Mouse (Mus musculus) layer of hippocampus, postnatal 14 days (tissue): ENCODE measurements around the gene Pxdn. TPM values are rescaled to one million over a fixed set of nuclear protein-coding genes. Genes with fewer than 3 reads are reported as not detected.

Experiments
- DNase-seq, 2 experiments: peaks; one replicate each; pipeline ENCODE4 v3.0.0; 2021 to 2022; ENCODE audit warnings: low spot score in 2 of 2, mixed read lengths in 1 of 2
- total RNA-seq, 2 experiments: library from RNA; stranded (reverse); gene quantifications; 2 replicates each; pipeline ENCODE4 v1.2.3; 2021

Pxdn gene
- total RNA-seq, 2 experiments from 2014 or later: 73.9 to 82.6 TPM

DNA sequence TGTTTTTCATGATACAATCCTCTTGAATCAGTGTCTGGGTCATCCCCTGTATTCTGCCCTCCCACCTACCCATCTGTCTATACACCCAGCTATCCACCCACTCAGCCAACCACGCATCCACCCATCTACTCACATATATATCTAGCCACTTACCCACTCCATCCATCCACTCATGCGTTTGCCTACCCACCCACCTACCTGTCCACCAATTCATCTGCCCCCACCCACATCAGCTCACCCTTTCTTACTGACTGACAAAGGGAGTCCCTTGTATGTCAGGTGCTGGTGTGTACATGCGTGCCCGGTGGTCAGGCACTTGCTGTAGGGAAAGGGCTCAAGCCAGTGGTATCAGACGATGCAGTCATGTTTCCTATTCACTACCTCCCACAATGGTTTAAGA lies 14.1 kb downstream of the Pxdn start:
- DNase-seq: no peak

- no peak for DNase-seq
These were observed 14.7 kb downstream of the Pxdn start for GRCm38 (mm10) chr12:29952102-29952501.

DNA sequence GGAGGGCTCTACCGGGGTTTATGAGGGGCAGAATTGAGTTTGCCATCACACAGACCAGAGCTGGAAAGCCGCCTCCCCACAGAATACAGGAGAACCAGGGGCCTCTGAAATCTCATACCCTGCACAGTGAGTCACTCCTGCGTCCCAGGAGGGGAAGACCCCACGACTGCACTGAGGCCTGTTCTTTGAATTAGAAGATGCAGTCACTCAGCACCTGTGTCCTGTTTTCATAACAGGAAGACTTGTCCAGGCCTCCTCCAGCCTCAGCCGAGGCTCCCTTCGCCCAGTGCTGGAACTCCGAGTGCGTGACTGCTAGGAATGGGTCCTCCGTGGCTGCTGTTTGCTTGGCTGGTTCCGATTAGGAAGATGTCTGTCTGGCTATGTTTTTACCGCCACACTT lies 16.6 kb downstream of the Pxdn start:
- no peak for DNase-seq

DNA sequence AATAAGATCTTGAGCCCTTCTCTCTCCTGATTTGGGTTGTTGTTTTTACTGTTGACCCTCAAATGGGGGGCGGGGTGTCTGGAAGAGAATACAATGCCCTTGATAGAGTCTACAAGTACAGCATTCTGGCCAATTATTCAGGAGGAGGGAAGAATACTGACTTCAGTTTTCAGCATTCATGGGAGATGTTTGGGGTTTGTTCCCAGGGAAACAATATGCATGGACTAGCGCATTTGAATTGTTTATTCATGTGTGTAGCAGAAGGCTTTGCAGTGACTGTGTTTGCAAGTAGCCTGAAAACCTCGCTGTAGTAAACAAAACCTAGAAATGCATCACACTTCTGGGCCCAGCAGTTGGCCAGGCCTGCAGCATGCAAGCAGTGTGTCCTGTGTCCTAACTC lies 17.1 kb downstream of the Pxdn start:
- DNase-seq: no peak

DNA sequence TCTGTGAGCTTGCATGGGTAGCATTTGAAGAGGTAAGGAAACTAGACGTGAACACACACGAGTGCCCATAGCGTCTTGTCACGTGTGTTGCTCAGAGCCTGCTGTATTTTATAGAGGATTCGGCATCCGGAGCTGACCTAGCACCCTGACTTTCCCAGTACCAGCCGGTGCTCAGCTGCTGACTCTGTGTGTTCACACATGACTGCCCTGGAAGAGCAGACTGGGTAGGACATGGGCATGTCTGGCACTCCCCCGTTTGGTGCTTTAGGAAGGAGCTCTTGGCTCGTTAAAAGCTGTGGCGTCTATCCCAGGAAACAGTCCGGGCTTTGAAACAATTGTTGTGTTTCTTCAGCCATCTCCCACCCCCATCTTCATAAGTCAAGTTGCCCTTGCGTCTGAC lies 19.6 kb downstream of the Pxdn start:
- no peak for DNase-seq

GRCm38 (mm10) chr12:29958637-29959036 lies 21.2 kb downstream of the Pxdn start:
- DNase-seq: no peak

DNA sequence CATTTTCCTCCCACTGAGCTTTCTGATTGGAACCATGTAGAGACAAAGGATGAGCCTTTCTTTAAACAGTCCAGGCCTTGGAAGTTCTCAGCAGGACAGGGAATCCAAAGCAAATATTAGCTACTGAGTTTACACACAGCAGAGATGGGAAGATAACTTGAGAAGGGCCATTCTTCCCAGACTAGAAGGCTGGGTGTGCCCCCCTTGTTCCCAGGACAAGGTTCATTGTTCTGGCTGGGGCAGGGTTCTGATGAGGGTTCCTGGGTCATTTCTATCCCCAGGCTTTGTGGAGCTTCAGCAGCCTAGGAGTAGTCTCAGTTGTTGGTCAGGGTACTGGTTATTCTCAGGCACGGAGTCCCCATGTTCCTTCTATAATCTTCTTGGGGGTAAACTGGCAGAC lies 23.6 kb downstream of the Pxdn start:
- no peak for DNase-seq

GRCm38 (mm10) chr12:29965016-29965415 lies 27.6 kb downstream of the Pxdn start:
- DNase-seq: no peak

DNA sequence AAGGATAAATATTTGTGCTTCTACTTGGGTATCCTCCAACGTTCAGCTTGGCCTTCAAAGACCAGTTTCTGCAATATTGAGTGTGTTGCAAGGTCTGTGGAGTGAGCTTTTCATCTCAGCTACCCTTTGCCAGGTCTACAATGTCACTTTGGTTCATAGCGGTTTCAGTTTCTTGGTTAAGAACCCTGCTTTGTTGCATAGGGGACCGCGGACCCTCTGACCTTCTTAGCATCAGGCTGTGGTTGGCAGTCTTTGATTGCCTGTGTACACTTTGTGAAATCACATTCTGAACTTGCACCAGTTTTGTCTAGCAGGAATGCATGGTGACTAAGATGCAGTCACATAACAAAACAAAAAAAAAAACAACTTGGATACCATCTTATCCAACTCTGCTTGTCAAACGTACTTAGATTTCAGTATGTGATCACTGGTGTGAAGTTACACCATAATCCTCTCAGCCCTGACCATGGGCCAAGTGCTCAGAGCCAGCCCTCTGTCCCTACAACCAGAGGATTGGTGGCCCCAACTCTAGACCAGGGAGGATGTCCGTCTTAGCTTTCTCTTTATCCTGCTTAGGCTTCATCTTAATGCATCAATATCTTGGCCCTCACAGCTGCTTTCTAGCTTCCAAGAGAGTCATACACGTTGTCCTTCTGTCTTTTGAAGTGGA lies 34.5 kb downstream of the Pxdn start:
- DNase-seq: no peak

- no peak for DNase-seq
These were observed 35.1 kb downstream of the Pxdn start for GRCm38 (mm10) chr12:29972533-29972932.

DNA sequence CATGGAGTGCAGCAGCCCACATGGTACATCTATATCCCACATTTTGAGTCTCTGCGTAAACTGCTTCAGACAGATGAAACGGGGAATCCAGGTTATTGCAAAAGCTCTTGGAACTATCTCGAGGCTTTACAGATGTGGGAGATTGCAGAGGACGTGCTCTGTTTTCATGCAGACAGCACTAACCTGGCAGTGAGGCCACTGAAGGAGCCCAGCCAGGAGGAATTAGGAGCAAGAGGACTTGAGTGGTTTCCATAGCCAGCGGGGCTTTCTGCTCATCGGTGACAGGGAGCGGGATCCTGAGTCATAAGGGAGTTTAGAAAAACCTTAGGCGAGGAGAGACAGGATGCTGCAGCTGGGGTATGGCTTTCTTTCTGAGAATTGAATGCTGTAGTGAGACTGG lies 42.7 kb downstream of the Pxdn start:
- DNase-seq: no peak

- no peak for DNase-seq
These were observed 44.4 kb downstream of the Pxdn start for GRCm38 (mm10) chr12:29981722-29982293.

- DNase-seq: no peak
These were observed 45.8 kb downstream of the Pxdn start for GRCm38 (mm10) chr12:29983190-29983589.

GRCm38 (mm10) chr12:29985126-29985525 lies 47.7 kb downstream of the Pxdn start:
- no peak for DNase-seq

DNA sequence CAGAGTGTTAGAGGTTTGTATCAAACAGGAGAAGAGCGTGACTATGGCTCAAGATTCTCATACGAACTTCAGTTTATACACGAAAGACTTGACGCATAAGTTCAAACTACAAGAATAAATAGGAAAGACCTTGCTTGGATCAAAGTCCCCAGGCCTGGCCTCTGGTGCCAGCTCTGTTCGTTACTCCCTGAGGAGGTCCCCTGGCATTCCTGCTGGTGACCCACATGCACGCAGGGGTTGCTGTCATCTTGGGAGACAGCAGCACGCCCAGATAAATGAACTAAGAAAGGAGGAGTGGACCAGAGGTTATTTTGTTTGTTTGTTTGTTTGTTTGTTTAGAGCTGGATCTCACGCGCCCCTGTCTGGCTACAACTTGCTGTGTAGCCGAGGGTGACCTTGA lies 48.8 kb downstream of the Pxdn start:
- no peak for DNase-seq

DNA sequence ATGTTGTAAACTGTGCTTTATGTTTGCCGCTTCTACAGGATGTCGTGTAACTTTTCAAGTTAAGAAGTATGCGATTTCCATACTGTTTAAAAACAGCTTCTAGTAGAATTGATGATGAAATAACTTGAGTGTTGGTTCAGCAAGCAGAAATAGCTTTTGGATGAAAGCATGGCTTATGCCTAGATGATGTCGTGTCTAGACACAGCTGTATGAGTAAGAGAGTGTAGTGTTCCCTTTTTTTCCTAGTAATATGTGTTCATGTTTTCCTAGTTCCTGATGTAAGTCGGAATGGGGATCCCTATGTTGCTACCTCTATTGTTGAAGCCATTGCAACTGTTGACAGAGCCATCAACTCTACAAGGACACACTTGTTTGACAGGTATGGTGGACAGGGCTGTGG lies 61.5 kb downstream of the Pxdn start:
- DNase-seq: no peak

GRCm38 (mm10) chr12:30001951-30002350 lies 64.5 kb downstream of the Pxdn start:
- DNase-seq: no peak

- peak; percentile 49 to 56 for DNase-seq
These were observed 66.4 kb downstream of the Pxdn start for GRCm38 (mm10) chr12:30003680-30004364.

DNA sequence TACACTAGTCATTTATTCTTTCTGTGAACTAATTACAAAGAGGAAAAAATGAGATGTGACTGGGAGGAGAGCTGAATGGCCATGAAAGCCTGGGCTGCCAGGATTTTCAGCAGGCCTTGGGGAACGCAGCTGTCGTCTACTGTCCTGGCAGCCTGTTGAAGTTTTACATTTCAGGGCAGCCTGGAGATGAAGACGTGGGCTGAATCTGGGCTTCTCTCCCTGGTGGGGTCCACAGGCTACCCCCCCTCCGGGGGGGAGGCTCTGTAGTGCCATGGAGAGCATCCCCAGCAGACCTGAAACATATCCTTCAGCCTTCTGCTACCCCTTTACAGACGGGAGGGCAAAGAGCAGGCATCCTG lies 66.9 kb downstream of the Pxdn start:
- peak in 1 of 2 experiments; percentile 43 for DNase-seq

DNA sequence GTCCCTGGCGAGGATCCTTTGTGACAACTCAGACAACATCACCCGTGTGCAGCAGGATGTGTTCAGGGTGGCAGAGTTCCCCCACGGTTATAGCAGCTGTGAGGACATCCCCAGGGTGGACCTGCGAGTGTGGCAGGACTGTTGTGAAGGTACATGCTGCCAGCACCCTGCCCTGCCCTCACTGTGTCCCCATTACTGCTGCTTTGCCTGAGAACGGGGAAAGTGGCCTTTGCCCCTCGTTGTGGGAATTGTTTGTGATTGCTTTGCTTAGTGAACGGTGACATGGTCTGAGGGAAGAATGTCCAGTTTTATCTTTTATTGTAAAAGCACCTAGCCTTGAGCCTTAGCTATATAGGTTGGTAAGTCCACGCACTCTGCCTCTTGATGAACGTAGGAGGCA lies 69.2 kb downstream of the Pxdn start:
- DNase-seq: no peak

DNA sequence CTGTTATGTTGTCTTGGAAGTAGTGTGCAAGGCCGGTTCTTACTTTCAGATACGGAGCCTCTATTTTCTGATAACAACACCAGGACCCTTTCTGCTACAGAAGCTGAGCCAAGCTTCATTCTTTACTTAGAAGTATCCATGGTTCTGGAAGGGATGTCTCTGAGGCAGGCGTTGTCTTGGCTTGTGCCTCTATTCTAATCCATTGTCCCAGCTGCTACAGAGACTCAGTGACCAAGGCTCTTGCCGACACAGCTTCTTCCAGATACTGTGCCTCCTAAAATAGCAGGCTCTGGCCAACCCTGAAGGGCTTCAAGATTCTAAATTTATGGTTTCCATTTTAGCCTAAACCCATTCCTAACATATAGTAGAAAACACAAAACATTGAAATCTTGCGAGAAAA lies 71.3 kb downstream of the Pxdn start:
- no peak for DNase-seq

- DNase-seq: no peak
These were observed 78.1 kb downstream of the Pxdn start for GRCm38 (mm10) chr12:30015501-30015900.

DNA sequence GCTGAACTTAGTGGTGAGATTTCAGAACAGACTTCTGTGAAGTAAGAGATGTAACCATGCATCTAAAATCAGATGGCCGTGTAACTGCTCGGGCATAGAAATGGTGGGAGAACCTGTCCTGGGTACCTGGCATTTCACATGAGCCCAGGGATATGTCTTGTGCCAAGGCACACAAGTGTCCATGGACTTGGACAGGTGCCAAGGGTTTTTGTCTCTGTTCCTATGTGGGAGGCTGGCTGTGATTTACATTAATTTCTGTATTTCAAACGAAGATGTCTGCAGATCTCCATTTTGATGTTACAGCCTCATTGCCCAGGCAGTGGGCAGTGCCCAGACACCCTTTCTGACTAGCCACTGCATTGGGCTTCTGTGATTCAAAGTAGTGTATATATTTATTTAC lies 79.7 kb downstream of the Pxdn start:
- no peak for DNase-seq
